Mouse (Mus musculus) thymus, postnatal 10 days (tissue): Measurements from ENCODE around the gene Fgfr2.
A peak's percentile ranks its signal among the peaks of the same experiment; 100 is the strongest.

Source experiments
- DNase-seq, 2 experiments: peaks; one replicate each; pipeline ENCODE4 v3.0.0; 2021; ENCODE audit warnings: low spot score in 2 of 2

Fgfr2 gene

DNA sequence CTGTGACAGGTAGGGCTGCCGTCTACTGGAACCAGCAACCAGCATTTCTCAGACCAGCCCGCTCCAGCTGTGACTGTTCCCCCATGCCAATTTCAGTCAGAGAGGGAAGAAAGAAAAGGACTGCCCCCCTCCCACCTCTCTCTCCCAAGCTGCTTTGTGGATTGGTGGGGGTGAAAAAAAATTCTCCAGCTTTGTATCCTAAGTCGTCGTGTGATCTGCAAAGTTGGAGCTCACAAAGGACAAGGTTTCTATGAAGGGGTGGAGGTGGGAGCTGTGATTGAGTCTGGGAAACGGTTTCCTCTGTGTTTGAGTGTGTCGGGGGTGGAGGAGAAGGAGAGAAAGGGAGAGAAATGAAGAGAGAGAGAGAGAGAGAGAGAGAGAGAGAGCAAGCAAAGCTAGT, 1147.3 kb downstream of the Fgfr2 start:
- no peak for DNase-seq

DNA sequence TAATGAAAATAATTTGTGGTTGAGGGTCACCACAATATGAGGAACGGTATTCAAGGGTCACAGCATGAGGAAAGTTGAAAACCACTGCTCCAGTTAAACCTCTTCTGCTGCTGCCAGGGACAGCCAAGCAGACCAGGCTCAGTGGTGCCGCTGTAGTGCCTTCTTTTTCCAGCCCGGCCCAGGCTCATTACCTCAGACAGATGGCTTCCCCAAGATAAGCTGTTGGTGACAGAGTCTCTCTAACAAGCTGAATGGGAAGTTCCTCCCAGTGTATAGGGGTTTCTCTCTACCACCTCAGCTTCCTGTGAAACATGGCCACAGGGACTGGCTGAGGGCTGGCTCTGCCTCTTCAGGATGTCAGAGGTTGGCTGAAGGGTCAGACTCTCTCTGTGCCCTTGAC, 1152.9 kb downstream of the Fgfr2 start:
- DNase-seq = no peak

- no peak for DNase-seq
Observed at GRCm38 (mm10) chr7:131966916-131967494, 1156.1 kb downstream of the Fgfr2 start.

- no peak for DNase-seq
Observed at GRCm38 (mm10) chr7:131966023-131966915, 1156.9 kb downstream of the Fgfr2 start, which contains the start of gene Gpr26. Gpr26 (plus strand) TSS chr7:131966460.

- DNase-seq = peak in 1 of 2 experiments; percentile 5
Observed at GRCm38 (mm10) chr7:131960551-131960950, 1162.6 kb downstream of the Fgfr2 start.

DNA sequence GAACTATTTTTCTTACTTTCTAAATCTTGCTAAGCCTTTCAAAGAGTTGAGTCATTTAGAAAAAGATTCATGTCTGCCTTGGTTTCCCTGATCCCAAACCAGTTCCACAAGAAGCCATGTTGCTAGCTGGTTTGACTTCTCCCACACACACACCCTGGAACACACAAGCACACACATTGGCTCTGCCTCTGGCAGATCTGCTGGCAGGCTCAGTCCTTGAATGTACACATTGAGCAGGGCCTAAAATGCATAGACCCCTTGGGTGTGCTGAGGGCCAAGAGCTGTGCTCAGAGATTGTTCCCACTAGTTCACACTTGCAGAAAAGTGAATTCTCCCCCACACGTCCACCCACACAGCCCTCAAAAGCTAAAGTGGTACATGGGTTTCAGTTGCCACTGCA, 1164.4 kb downstream of the Fgfr2 start:
- no peak for DNase-seq

DNA sequence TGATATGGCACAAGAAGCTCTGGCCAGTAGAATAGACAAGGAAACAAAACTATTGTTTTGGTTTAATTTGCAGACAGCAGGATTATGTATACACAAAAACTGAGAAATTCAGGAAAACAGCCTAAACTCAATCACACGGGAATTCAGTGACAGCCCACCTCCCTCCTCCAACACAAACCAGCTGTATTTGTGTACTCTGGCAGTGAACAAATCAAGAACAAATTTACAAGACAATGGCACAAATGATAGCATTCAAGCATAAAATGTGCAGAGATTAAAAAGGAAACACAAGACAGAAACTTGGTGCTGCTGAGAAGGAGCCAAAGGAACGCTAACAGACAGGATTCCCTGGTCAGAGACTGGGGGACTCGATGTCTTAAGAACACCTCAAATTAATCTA, 1169.7 kb downstream of the Fgfr2 start:
- no peak for DNase-seq

GRCm38 (mm10) chr7:131951131-131951530, 1172.0 kb downstream of the Fgfr2 start:
- DNase-seq = no peak

DNA sequence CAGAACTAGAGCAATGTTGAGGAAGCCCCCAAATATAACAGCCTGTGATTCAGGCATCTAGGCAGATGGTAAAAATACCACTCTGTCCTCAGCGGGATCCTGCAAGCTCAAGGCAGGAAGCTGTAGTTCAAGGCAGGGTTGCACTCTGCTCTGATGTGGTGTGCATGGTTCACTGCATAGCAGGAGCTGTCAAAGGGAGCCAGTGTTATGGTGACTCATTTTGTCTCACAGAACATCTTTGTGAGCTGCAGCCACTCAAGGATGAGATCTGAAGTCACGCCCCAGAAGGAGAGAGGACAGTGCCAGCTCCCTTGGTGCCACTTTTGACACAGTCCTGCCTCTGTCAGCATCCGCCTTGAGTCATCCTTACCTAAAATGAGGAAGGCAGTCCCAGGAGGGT, 1185.5 kb downstream of the Fgfr2 start:
- no peak for DNase-seq

DNA sequence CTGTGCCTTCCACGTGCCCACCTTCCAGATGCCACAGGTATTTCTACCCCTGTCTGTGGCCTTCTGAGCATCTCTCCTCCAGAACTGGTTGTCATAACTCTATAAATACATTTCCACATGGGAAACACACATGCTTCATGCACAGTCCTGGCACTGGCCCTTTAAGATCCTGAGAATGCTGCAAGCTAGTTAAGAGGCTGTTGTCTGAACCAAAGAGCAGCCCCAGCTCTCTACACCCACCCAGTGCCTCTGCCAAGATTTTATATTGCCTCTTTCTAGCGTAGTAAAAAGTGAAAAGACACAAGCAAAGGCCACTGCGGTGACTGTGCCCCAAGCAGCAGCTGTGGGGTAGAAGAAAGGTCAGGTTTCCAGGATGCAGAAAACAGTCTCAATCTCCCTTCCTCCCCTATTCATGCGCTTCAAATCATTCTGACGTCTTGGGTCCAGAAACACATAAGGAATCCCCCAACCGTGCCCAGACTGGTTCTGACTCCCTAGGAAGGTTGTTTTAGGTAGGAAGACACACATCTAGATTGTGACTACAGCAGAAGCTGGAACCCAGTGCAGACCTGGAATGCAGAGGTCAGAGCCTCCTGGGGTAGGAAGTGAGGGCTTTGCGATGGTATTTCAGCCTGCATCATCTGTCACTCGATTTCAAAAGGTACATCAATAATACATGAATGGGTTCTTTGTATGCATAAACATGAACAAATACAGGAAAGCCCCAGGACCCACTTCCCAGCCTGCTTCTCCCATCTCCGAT, 1195.7 kb downstream of the Fgfr2 start:
- DNase-seq = no peak

DNA sequence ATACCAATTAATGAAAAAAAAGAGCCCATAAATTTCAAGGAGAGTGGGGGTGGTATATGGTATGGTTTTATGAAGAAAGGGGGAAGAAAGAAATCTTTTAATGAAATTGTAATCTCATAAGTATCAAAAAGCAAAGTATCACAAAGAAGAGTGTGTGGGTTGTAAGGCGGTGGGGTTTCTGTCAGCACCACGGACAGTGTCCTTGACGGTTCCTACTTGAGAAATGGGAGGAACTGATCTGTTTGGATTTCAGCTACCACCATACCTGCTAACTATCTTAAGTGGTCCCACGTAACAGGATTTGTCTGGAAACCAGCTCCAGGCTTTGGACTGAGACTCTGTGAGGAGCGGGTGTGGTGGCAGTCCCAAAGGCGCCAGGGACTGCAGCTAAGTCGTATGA, 1205.8 kb downstream of the Fgfr2 start:
- no peak for DNase-seq

DNA sequence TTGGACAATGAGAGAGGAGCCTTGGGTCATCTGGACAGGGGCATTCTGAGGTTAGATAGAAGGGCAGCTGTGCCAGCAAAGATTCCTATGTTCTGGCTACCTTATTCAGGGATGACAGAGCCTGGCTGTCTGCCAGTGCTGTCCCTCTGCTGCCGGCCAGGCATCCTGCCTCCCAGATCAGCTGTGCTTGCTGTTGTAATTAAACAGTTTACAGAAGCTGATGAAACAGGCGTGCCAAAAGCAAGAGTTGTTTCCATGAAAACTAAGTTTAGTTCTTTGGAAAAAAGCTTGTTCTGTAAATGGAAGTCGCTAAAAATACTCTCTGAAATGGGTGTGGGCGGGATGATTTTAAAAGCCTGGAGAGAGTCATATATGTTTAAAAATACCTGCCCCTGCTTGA, 1213.5 kb downstream of the Fgfr2 start:
- no peak for DNase-seq

DNA sequence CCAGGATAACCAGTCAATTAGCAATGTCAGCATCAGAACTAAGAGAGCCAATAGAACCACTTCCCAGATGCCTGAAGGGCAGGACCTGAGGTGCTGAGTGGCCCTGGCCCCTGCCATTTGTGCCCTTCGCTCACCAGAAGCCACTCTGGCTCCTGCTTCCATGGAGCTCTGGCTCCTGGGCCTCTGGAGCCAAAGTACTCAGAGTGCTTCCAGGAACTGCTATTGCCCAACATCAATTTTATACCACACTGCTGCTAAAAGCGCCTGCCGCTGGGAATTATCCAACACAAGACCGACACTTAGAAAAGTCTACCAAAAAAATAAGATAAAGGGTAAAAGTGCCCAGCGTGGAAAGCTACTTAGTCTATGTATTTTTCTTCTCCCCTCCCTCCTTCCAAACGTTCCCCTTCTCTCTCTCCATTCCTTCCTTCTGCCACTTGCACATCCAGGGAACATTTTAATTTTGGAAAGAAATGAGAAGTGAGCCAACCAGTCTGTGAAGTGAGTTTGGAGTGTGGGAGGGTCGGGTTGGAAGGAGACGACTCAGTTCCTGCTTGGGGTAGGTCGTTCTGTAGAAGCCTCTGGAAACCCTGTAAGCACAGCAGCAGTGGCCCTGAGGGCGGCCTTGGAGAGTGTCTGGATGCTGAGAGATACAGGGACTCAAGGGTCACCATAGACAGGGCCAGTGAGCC, 1216.5 kb downstream of the Fgfr2 start:
- no peak for DNase-seq

GRCm38 (mm10) chr7:131899356-131899755, 1223.8 kb downstream of the Fgfr2 start:
- DNase-seq = peak in 1 of 2 experiments; percentile 9

- no peak for DNase-seq
Observed at GRCm38 (mm10) chr7:131897282-131897681, 1225.9 kb downstream of the Fgfr2 start.

- DNase-seq = no peak
Observed at GRCm38 (mm10) chr7:131882824-131883223, 1240.3 kb downstream of the Fgfr2 start.

DNA sequence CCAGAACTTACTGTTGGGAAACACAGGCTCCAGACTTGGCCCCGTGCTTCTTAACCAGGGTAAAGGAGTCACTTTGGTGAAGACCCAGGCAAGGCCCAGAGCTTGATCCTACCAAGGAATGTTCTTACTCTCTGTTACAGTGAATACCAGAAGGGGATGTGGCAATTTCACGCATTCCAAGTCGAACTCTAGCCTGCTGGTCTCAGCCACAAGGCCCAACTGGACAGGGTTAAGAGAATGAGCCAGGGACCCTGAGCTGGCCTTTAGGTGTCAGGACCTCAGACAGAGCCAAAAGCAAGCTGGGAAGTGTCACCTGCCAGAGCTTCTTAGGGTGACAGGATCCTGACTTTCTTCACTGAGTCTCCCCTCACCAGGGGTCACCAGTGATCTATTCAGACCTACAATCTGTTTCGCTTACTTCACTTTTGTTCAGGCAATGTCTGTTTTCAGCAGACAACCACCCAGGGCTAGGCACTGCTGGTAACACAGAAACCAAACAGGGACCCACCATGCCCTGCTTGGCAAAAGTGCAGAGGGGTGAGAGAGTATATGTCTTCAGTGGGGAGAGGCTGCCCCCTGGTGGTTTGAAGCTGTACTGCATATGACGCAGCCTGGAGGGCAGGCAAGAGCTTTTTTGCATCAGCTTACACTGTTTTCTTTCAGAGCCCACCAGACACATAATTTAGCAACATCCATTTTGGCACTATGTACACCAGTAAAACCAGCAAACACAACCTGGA, 1241.1 kb downstream of the Fgfr2 start:
- peak; percentile 17 to 70 for DNase-seq

- no peak for DNase-seq
Observed at GRCm38 (mm10) chr7:131880150-131880549, 1243.0 kb downstream of the Fgfr2 start.

GRCm38 (mm10) chr7:131878846-131879245, 1244.3 kb downstream of the Fgfr2 start:
- no peak for DNase-seq

- DNase-seq = no peak
Observed at GRCm38 (mm10) chr7:131861157-131861556, 1262.0 kb downstream of the Fgfr2 start.

DNA sequence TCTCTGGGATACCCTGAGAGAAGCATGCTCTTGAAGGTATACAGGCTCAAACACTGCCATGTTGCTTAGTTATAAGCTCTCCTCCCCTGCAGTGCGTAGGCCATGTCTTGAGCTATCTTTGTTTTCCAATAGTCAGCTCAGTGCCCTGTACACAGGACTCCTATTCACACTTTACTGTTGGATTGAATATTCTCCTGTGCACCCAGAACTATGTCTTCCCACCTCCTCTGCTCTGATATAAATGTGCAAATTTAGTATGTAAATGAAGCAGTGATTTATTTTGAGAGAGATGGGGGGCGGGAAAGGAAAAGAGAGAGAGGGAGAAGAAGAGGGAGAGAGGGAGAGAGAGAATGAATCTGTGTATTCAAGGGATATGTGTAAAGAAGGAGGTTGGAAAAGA, 1267.5 kb downstream of the Fgfr2 start:
- no peak for DNase-seq
